Mouse (Mus musculus): ENCODE results near the gene Hrh3. TPM values are rescaled to one million over a fixed set of nuclear protein-coding genes. Genes with fewer than 3 reads are reported as not detected.

The Hrh3 gene
- polyA plus RNA-seq, 1 experiment from 2014 or later: 0.09 TPM

DNA sequence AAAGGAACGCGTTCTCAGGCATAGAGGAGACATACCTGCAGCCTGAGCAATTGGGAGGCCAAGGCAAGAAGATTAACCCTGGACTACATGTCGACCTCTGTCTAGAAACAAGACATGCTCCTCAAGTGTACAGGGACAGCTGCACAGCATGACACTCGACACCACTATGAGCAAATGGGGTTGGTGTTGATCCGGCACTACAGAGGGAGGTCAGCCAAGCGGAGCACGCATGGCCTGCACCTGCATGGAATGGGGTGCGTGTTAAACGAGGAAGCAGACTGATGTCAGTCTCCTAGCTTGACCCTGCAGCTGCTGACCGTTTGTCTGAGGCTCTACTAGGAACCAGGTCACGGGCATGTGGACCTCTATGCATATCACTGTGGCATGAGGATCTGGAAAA lies 14.0 kb downstream of the Hrh3 start:
- no peaks in the 10 kb centered on the region for H3K36me3 ChIP-seq (ENCODE audit: control insufficient read depth, insufficient read depth, low read length)
- ATAC-seq: no peak
- no peak overlapping the region for H3K27ac ChIP-seq (ENCODE audit: low read length)
- H3K27me3 ChIP-seq (replicated peaks; ENCODE audit: control insufficient read depth, insufficient read depth, low read length): no peaks in the 10 kb centered on the region; the same call in 1 of the 2 replicates
- H3K9ac ChIP-seq (ENCODE audit: low read depth, low read length): no peak overlapping the region
- H3K4me2 ChIP-seq (ENCODE audit: low read depth, low read length): no peak overlapping the region
- WGBS: 65% methylated on average over 11 of the region's 11 CpGs
- no peaks in the 10 kb centered on the region for H3K9me3 ChIP-seq (ENCODE audit: control insufficient read depth, low read length)
- H3K4me3 ChIP-seq (ENCODE audit: low read length): no peak overlapping the region
- H3K4me1 ChIP-seq (ENCODE audit: control insufficient read depth, insufficient read depth, low read length): no peaks in the 10 kb centered on the region

DNA sequence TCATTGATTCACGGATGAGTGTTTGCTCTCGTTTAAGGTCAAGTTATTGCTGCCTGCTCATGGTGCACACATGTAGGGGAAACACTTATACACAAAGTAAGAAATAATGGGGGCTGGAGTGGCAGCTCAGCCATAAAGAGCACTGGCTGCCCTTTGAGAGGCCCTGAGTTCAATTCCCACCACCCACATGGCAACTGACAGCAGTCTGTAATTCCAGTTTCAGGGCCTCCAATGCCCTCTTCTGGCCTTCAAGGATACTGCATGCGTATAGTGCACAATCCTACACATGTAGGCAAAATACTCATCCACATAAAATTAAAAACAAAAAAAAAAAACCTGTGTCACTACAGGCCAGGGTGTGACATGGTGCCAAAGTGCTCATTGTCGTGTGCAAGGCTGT lies 16.8 kb downstream of the Hrh3 start:
- H3K4me1 ChIP-seq (ENCODE audit: control insufficient read depth, insufficient read depth, low read length): no peaks in the 10 kb centered on the region
- 89% methylated on average over 4 of the region's 4 CpGs for WGBS
- no peak overlapping the region for H3K9ac ChIP-seq (ENCODE audit: low read depth, low read length)
- H3K4me2 ChIP-seq (ENCODE audit: low read depth, low read length): no peak overlapping the region
- H3K36me3 ChIP-seq (ENCODE audit: control insufficient read depth, insufficient read depth, low read length): no peaks in the 10 kb centered on the region
- ATAC-seq: no peak
- H3K9me3 ChIP-seq (ENCODE audit: control insufficient read depth, low read length): no peaks in the 10 kb centered on the region
- no peak overlapping the region for H3K27ac ChIP-seq (ENCODE audit: low read length)
- no peaks in the 10 kb centered on the region; the same call in 1 of the 2 replicates for H3K27me3 ChIP-seq (replicated peaks; ENCODE audit: control insufficient read depth, insufficient read depth, low read length)
- H3K4me3 ChIP-seq (ENCODE audit: low read length): no peak overlapping the region

DNA sequence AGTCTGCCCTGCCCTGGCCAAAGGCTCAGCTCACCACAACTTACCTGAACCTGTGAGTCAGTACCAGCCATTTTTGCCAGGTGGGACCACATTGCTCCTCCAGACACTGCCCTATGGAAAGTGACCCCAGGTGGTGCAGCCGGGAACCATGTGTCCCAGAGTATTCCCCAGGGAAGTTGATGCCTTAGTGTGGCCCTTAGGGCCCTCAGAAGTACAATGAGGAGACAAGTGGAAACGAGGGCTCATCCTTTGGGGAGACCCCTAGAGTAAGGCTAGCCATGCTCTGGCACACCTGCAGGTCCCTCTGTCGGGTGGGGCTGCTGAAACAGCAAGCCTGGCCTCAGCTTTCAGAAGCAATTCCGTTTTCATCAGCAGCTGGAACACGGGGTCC lies 17.7 kb downstream of the Hrh3 start:
- Histone ChIP-seq H3K4me2 (ENCODE audit: low read depth, low read length) (no peak overlapping the region), H3K36me3 (ENCODE audit: control insufficient read depth, insufficient read depth, low read length) (peaks cover 5% of the 10 kb centered on the region; the same call in 1 of the 2 replicates), H3K9me3 (ENCODE audit: control insufficient read depth, low read length) (no peaks in the 10 kb centered on the region), H3K27ac (ENCODE audit: low read length) (no peak overlapping the region), H3K4me1 (ENCODE audit: control insufficient read depth, insufficient read depth, low read length) (no peaks in the 10 kb centered on the region), H3K9ac (ENCODE audit: low read depth, low read length) (no peak overlapping the region), H3K27me3 (replicated peaks; ENCODE audit: control insufficient read depth, insufficient read depth, low read length) (no peaks in the 10 kb centered on the region; the same call in 1 of the 2 replicates), H3K4me3 (ENCODE audit: low read length) (no peak overlapping the region)
- no peak for ATAC-seq
- 91% methylated on average over 5 of the region's 5 CpGs for WGBS

DNA sequence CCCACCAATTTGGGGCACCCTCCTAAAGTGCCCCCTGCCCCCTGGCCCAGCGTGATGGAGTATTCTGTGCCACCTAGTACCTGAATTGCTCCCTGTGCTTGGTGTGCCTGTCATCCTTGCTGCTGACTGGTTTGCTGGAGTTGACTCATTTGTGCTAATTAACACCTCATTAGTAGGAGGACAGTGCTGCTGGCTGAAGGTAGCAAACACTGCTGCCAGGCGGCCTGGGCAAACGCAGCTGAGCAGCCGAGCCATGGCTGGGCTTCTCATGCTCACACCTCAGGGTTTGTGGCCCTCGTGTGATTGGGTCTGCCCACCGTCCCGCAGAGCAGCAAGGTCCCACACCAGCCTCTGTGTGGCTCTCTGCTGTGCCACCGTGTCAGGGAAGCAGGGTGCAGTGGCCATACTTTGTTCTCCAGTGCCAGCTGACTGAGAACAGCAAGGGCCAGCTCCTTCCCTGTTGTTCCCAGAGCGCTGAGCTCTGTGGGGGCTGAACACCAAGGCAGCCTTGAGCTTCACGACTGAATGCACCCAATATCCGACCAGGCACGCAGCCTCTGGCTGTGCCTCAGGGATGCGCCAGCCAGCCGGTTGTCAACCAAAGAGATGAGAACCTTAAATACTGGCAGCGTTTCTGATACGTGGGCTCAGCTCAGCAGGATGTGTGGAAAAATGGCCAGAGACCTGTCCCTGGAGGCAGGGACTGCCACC lies 18.2 kb downstream of the Hrh3 start:
- Histone ChIP-seq H3K9ac (ENCODE audit: low read depth, low read length) (no peak overlapping the region), H3K4me3 (ENCODE audit: low read length) (no peak overlapping the region), H3K36me3 (ENCODE audit: control insufficient read depth, insufficient read depth, low read length) (peaks cover 5% of the 10 kb centered on the region; the same call in 1 of the 2 replicates), H3K27ac (ENCODE audit: low read length) (no peak overlapping the region), H3K9me3 (ENCODE audit: control insufficient read depth, low read length) (no peaks in the 10 kb centered on the region), H3K4me2 (ENCODE audit: low read depth, low read length) (no peak overlapping the region), H3K4me1 (ENCODE audit: control insufficient read depth, insufficient read depth, low read length) (no peaks in the 10 kb centered on the region), H3K27me3 (replicated peaks; ENCODE audit: control insufficient read depth, insufficient read depth, low read length) (no peaks in the 10 kb centered on the region; the same call in 1 of the 2 replicates)
- 69% methylated on average over 16 of the region's 16 CpGs for WGBS
- ATAC-seq: no peak

DNA sequence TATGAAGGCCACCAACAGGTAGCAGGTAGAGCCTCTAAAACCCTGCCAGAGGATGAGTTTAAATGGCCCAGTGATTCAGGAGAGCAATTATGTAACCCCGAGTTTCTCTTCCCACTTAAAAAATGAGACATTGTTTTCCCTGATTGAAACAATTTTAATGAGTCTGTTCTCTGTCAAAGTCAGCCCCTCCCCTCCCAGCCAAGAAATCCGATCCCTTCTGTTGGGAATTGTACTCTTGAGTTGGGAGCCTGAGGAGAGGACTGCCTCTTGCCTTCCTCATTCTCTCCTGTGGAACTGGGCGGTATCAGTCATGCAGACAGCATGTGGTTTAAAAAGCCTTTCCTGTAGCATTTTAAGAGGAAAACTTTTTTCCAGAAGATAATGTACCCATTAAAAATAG lies 19.7 kb downstream of the Hrh3 start:
- no peaks in the 10 kb centered on the region for H3K27me3 ChIP-seq (replicated peaks; ENCODE audit: control insufficient read depth, insufficient read depth, low read length)
- H3K9me3 ChIP-seq (ENCODE audit: control insufficient read depth, low read length): no peaks in the 10 kb centered on the region
- WGBS: 37% methylated on average over 3 of the region's 3 CpGs
- H3K4me3 ChIP-seq (ENCODE audit: low read length): no peak overlapping the region
- no peak for ATAC-seq
- H3K36me3 ChIP-seq (ENCODE audit: control insufficient read depth, insufficient read depth, low read length): peaks cover 5% of the 10 kb centered on the region; the same call in 1 of the 2 replicates
- H3K4me1 ChIP-seq (ENCODE audit: control insufficient read depth, insufficient read depth, low read length): no peaks in the 10 kb centered on the region
- H3K27ac ChIP-seq (ENCODE audit: low read length): no peak overlapping the region
- no peak overlapping the region for H3K9ac ChIP-seq (ENCODE audit: low read depth, low read length)
- no peak overlapping the region for H3K4me2 ChIP-seq (ENCODE audit: low read depth, low read length)

DNA sequence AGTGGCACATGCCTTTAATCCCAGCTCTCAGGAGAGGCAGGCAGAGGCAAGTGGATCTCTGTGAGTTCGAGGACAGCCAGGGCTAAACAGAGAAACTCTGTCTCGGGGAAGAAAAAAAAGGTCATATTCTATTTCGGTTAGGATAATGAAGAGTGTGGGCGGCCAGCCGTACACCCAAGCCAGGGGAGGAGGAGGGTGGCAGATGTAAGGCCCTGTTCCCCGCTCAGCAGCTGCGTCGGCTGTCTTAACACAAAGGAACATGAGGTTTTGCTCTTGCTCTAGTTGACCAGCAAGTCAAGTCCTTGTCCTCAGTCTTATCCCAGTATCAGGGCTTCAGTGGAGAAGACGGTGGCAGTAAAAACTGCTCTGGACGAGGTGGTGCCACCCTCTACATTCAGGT lies 21.2 kb downstream of the Hrh3 start:
- 91% methylated on average over 10 of the region's 10 CpGs for WGBS

DNA sequence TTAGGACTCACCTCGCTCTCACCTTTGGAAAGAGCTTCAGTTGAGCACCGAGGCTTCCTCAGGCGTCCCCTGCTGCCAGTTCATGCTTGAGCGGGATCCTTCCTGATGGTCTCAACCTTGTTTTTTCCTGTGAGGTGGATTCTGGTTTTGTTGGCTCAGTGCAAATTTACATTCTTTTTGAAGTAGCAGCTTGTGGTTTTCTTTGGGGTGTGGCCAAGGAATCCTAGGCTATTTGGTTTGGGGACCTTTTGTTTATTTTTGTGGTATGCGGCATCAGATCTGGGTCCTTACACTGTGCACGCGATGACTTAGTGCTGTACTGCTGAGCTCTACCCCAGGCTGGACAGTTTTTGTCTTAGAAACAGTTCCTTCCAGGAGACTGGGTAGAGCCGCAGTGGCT lies 23.6 kb downstream of the Hrh3 start:
- WGBS: 80% methylated on average over 8 of the region's 8 CpGs
- Histone ChIP-seq H3K9ac (ENCODE audit: low read depth, low read length) (no peak overlapping the region), H3K27me3 (replicated peaks; ENCODE audit: control insufficient read depth, insufficient read depth, low read length) (no peaks in the 10 kb centered on the region), H3K4me2 (ENCODE audit: low read depth, low read length) (no peak overlapping the region), H3K36me3 (ENCODE audit: control insufficient read depth, insufficient read depth, low read length) (peaks cover 8% of the 10 kb centered on the region; the same call in 1 of the 2 replicates), H3K9me3 (ENCODE audit: control insufficient read depth, low read length) (no peaks in the 10 kb centered on the region), H3K4me1 (ENCODE audit: control insufficient read depth, insufficient read depth, low read length) (no peaks in the 10 kb centered on the region), H3K4me3 (ENCODE audit: low read length) (no peak overlapping the region), H3K27ac (ENCODE audit: low read length) (no peak overlapping the region)
- no peak for ATAC-seq

More for the DNA sequence above, 21.2 kb downstream of the Hrh3 start:
- H3K4me1 ChIP-seq (ENCODE audit: control insufficient read depth, insufficient read depth, low read length): no peaks in the 10 kb centered on the region
- H3K9ac ChIP-seq (ENCODE audit: low read depth, low read length): no peak overlapping the region
- no peak overlapping the region for H3K4me2 ChIP-seq (ENCODE audit: low read depth, low read length)
- no peak overlapping the region for H3K27ac ChIP-seq (ENCODE audit: low read length)
- H3K9me3 ChIP-seq (ENCODE audit: control insufficient read depth, low read length): no peaks in the 10 kb centered on the region
- peaks cover 5% of the 10 kb centered on the region; the same call in 1 of the 2 replicates for H3K36me3 ChIP-seq (ENCODE audit: control insufficient read depth, insufficient read depth, low read length)
- ATAC-seq: no peak
- H3K27me3 ChIP-seq (replicated peaks; ENCODE audit: control insufficient read depth, insufficient read depth, low read length): no peaks in the 10 kb centered on the region
- H3K4me3 ChIP-seq (ENCODE audit: low read length): no peak overlapping the region

DNA sequence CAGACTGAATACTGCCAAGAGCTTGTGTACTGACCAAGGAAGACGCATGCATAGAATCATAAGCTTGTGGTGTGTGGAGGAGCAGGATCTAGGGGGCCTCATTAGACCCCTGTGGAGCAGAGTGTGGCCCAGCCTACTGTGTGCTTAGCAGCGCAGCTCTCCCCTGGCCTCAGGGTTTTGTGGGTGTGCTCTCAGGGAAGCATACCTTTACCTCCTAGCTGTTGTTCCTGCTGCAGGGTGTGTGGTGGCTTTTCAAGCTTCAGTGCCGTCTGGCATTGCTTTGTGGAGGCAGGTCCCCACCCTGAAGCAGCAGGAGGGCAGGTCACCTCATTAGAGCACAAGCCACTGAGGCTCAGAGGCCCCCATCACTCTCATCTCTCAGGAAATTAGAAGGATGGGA lies 26.7 kb downstream of the Hrh3 start:
- H3K36me3 ChIP-seq (ENCODE audit: control insufficient read depth, insufficient read depth, low read length): peaks cover 8% of the 10 kb centered on the region; the same call in 1 of the 2 replicates
- no peak overlapping the region for H3K4me3 ChIP-seq (ENCODE audit: low read length)
- WGBS: 75% methylated on average over 3 of the region's 3 CpGs
- no peak overlapping the region for H3K4me2 ChIP-seq (ENCODE audit: low read depth, low read length)
- H3K4me1 ChIP-seq (ENCODE audit: control insufficient read depth, insufficient read depth, low read length): no peaks in the 10 kb centered on the region
- ATAC-seq: no peak
- no peak overlapping the region for H3K9ac ChIP-seq (ENCODE audit: low read depth, low read length)
- H3K27me3 ChIP-seq (replicated peaks; ENCODE audit: control insufficient read depth, insufficient read depth, low read length): no peaks in the 10 kb centered on the region
- no peak overlapping the region for H3K27ac ChIP-seq (ENCODE audit: low read length)
- H3K9me3 ChIP-seq (ENCODE audit: control insufficient read depth, low read length): no peaks in the 10 kb centered on the region

DNA sequence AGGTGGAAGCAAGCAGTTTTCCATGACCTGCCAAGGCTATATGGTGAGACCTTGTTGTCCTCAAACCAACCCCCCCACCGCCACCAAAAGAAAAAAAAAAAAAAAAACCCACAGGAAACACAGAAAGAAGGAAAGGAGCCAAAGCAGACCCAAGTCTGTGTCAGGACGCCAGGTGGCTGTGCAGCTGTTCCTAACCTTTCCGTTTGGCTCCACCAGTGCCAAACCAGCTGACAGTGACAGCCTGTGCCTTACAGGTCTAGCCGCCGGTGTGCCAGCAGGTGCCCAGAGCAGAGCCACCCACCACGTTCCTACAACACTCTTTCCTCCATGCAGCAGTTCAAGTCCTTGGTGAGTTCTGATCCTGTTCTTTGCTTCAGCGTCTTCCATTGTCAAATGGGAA lies 31.4 kb downstream of the Hrh3 start:
- no peaks in the 10 kb centered on the region for H3K27me3 ChIP-seq (replicated peaks; ENCODE audit: control insufficient read depth, insufficient read depth, low read length)
- H3K4me2 ChIP-seq (ENCODE audit: low read depth, low read length): no peak overlapping the region
- no peaks in the 10 kb centered on the region for H3K9me3 ChIP-seq (ENCODE audit: control insufficient read depth, low read length)
- WGBS: 85% methylated on average over 7 of the region's 7 CpGs
- no peak for ATAC-seq
- H3K4me3 ChIP-seq (ENCODE audit: low read length): no peak overlapping the region
- H3K4me1 ChIP-seq (ENCODE audit: control insufficient read depth, insufficient read depth, low read length): peaks cover 8% of the 10 kb centered on the region
- no peak overlapping the region for H3K27ac ChIP-seq (ENCODE audit: low read length)
- no peak overlapping the region for H3K9ac ChIP-seq (ENCODE audit: low read depth, low read length)
- H3K36me3 ChIP-seq (ENCODE audit: control insufficient read depth, insufficient read depth, low read length): 0 out of 2 replicates have a peak, but pooled peaks cover 2% of the 10 kb centered on the region

DNA sequence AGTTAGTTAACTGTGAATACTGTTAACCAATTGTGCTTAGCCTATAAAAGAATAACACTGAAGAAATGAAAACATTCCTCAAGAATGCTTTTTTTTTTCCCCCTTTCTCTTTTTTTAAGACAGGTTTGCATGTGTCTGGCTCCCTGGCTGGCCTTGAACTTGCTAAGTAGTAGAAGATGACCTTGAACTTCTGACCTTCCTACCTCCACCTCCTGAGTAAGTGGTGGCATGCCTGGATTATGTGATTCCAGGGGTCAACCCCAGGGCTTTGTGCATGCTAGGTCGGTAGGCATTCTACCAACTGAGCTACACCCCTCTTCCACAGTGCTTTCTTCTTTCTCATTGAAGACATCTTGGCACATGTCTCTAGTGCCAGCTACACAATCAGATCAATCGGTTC lies 32.6 kb downstream of the Hrh3 start:
- Histone ChIP-seq H3K27me3 (replicated peaks; ENCODE audit: control insufficient read depth, insufficient read depth, low read length) (no peaks in the 10 kb centered on the region), H3K9me3 (ENCODE audit: control insufficient read depth, low read length) (no peaks in the 10 kb centered on the region), H3K4me1 (ENCODE audit: control insufficient read depth, insufficient read depth, low read length) (peaks cover 8% of the 10 kb centered on the region), H3K4me2 (ENCODE audit: low read depth, low read length) (no peak overlapping the region), H3K27ac (ENCODE audit: low read length) (no peak overlapping the region), H3K4me3 (ENCODE audit: low read length) (no peak overlapping the region), H3K9ac (ENCODE audit: low read depth, low read length) (no peak overlapping the region), H3K36me3 (ENCODE audit: control insufficient read depth, insufficient read depth, low read length) (0 out of 2 replicates have a peak, but pooled peaks cover 3% of the 10 kb centered on the region)
- no peak for ATAC-seq
- 84% methylated on average over 2 of the region's 2 CpGs for WGBS

Measured in intestine, embryonic 16.5 days (tissue).